Mouse (Mus musculus): ENCODE results near the gene Dock2.

Dock2 gene

DNA sequence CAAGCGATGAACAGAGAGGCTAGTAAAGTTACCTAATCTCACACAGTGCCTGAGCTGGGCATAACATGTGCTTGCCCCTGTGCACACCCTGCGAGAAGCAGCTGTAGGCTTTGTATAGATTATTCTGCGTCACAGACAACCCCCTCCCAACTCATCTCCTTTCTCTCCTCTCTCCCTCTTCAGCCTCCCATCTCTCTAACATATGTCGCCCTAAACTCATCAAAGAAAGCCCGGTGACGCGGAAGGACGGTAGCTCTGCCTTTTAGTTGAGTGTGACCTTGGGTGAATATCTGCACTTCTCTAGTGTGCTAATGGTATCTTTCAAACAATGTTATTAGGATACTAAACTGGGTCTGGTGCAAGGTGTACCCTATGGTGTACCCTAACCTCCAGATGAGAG is 13.7 kb downstream of the Dock2 start:
- DNase-seq (ENCODE audit: low spot score in 2 of 2), result no peak

DNA sequence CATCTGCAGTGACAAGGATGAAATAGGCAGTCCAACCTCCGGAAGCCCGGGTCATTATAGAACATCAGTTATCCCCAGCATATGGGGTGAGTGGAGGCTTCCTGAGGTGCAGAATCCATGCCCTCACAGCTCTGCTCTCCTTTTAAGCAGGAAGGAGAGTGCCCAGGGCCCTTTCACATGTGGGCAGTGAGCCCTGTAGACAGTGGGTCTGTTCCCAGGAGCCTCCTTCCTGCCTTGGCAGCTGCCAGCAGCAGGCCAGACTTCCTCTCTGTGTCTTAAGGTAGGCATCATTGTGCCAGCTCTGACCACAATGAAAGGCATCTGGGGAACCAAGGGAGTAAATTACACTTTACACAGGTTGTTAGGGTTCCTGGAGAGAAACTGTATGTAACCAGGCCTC is 14.3 kb downstream of the Dock2 start:
- DNase-seq (ENCODE audit: low spot score in 2 of 2), result no peak

DNA sequence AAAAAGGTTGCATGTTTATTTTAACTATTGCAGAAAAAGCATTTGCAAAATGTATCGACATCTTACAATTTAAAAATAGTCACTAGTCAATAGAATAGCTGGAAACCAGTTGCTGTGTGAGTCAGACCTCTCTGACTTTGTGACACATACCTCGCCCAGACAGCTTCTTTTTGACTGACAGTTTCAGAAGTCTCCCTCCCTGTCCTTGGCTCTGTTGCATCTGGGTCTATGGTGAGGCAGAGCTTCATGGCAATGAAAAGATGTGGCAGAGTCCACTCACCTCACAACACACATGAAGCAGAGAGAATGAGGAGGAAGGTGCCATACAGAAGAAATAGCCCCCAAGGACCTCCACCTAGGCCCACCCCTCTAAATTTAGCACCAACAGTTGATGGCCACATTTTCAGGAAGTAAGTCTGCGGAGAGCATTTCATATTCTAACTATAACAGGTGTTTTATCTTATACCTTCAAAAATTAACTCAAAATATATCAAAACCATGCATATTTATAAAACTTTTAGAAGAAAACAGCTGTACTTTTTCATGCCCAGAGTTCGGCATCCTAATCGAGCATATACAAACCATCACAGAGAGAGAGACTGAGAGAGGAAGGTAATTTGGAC is 19.8 kb downstream of the Dock2 start:
- no peak for DNase-seq (ENCODE audit: low spot score in 2 of 2)

DNA sequence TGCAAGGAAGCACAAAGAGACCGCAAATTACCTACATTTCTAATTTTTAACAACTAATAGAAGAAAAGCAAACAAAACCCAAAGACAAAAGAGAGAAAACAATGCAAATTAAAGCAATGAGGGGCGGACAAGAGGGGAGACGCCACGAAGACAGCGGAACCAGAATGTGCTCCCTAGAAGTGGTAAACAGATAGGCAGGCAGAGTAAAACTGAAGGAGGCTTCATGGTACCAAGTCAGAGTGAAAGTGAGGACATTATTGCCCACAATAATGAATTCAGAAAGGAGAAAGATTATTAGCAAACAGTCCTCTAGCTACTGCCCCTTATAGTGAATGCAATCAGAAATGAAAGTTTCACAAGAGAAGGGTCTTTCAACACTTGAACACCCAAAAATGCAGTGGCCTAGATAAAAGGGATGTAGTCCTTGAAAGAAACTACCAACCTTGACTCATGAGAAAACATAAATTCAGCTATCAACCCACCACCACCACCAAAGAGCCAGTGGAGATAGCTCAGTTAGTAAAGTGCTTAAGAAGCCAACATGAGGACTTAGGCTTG is 21.0 kb downstream of the Dock2 start:
- DNase-seq (ENCODE audit: low spot score in 2 of 2), result no peak

DNA sequence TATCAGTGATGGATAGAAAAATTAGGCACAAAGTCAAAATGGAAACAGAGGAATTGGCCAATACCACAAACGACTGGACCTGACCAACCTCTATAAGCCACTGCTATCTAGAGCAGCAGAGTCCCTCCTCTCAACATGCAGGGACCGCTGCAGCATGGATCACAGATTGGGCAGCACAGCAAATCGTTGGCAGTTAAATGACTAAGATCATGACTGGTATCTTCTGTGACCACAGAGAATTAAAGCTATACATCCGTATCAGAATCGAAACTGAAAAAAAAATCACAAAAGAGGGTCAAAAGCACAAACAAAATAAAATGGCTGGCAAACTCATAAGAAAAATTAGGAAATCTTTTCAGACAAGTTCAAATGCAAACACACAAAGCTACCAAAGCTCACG is 21.6 kb downstream of the Dock2 start:
- no peak for DNase-seq (ENCODE audit: low spot score in 2 of 2)

DNA sequence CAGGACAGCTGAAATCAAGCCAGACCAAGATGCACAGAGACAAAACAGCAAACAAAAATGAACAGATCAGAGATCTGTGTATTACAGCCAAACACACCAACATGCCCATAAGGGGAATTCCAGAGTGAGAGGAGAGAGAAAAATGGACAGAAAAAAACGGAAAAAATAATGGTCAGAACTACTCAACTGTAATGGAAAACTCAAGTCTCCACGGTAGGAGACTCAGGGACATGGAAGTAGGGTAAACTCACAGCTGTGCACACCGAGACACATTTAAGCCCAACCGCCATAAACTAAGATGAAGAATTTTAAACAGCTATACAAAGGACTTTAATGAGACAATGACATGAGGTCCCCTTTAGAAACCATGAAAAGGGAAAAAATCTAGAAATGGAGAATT is 24.1 kb downstream of the Dock2 start:
- no peak for DNase-seq (ENCODE audit: low spot score in 2 of 2)

DNA sequence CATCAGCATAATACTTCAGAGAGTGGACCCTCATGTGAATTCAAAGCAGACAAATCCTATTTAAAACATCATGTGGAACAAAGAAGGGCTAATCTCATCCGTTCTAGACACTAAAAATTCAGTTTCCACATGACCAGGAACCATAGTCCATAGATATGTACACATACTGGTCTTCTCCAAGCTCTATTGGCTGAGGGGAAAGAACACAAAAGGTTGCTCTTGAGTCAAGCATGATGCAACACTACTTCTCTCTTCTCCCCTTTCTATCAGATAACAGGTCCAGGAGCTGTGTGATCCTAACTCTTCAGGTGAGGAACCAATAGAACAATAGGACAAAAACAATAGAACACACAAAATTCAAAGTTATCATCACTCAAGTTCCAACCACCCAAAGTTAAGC is 42.6 kb downstream of the Dock2 start:
- no peak for DNase-seq (ENCODE audit: low spot score in 2 of 2)

DNA sequence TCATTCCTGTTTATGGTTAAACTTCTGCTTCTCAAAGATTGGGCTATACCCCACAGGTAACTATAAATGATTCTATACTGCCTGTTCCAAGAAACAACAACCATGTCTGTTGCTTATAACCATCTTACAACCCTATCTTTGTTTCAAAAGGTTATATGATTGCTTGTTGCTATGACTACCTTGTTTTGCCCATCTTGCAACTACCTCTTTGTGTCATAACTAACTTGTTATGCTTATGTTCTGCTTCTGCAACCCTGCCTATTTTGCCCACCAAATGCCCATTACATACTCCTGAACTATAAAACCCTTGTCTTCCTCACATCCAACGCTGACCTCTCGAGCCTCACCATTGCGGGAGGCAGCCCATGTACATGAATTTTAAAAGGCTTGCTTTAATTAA is 43.9 kb downstream of the Dock2 start:
- no peak for DNase-seq (ENCODE audit: low spot score in 2 of 2)

DNA sequence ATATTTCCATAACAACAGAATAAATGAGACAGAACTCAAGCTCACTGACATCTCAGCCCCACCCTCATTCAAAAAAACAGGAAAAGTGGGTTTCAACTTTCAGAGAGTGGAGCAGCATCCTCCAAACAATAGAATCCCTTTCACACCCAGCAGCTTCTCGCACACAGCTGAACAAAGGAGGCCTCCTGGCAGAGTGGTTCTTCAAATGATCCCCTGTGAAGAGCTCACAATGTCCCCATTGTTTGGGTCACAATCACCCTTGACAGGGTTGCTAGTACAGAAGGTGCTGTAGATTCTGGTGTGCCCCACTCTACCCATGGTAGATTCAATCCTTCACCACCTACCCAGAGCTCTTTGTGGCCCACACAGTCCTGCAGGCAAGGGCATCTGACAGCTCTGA is 44.7 kb downstream of the Dock2 start:
- no peak for DNase-seq (ENCODE audit: low spot score in 2 of 2)

DNA sequence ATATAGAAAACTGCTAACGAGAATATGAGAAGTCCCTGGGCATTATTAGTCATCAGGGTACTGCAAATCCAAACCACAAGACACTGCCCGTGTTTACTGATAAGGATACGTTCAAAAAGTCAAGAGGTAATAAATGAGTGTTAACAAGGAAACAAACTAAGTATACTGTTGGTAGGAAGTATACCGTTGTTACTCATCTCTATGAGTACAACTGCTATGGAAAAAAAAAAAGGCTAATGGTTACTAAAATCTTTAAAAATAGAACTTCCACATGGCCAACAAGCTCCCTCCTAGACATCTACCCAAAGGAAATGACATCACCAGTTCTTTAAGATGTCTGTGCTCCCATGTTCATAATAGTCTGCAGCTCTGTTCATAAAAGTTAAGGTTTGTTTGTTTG is 46.5 kb downstream of the Dock2 start:
- no peak for DNase-seq (ENCODE audit: low spot score in 2 of 2)

DNA sequence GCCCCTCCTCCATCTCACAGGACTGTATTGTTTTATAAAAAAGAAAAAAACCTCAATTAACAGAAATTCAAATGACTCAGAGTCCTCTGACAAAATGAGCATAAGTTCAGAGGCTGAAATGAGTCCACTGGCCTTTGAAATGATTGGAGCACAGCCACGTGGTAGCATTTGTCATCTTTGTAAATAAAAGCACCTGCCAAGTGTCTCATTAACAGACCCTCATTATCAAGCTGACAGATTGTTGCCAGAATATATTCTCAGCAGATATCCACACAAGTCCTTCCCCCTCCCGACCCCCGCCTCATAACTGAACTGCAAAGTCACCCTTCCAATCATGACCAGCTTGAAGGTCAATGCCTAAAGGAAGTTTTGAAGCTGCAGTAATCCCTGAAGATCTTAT is 49.7 kb downstream of the Dock2 start:
- no peak for DNase-seq (ENCODE audit: low spot score in 2 of 2)

DNA sequence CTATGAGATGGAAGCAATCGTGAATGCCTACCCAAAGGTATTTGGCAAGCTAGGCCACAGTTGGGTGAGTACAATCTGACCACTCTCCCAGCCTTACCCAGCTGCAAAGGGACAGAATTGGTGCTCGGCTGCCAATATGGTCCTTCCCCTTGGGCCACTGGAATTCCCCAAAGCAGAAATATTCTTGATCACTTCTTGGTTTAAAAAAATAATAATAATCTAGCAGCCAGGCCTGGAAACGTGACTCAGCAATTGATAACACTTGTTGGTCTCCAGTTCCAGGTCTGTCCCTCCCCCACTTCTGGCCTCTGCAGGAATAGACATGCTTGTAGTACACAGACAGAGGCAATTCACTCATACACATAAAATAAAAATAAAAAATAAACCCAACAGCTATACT is 56.2 kb downstream of the Dock2 start:
- no peak for DNase-seq (ENCODE audit: low spot score in 2 of 2)

DNA sequence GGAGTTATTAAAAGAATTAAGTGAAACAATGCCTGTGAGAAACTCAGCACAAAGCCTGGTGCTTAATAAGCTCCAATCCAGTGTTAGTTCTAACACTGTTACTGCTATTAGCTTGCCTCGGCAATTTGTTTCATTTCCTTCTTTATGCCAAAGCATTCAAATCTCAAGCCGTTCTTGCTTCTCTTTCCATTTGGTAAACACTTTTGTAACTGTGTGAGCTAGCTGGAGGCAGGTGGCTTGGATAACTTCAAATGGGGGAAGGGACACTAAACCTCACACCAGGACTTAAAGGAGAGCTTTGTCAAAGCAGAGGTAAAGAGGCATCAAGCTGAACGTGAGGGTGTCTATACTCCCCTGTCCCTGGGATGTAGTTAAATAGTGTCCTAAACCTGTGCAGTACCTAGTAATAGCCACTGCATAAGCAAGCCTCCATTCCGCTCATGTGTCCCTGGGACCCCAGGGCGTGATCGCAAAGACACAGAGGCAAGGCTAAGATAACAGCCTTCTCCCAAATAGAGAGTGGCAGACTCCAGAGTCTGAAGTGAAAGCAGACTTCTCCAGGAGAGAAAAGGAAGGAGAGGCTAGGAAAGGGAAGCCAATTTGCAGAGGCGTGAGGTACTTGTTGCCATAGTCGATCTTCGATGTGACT is 56.9 kb downstream of the Dock2 start:
- DNase-seq (ENCODE audit: low spot score in 2 of 2), result no peak

DNA sequence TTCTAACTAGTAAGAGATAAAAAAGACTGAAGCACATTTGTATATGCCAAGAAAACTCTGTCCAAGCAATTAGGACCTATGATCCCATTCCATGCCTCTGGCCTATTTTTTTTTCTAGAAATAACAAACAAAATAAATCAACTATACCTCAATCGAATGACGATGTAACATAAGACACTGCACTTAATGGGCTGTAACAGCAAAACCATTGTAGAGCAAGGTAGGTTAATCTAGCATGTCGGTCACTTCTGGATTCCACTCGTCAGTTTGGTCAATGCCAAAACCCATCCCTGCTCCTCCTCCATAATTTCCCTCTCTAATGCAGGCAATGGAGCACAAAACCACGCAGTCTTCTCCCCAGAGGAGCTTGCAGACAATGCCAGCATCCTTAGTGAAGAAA is 70.3 kb downstream of the Dock2 start:
- no peak for DNase-seq (ENCODE audit: low spot score in 2 of 2)

DNA sequence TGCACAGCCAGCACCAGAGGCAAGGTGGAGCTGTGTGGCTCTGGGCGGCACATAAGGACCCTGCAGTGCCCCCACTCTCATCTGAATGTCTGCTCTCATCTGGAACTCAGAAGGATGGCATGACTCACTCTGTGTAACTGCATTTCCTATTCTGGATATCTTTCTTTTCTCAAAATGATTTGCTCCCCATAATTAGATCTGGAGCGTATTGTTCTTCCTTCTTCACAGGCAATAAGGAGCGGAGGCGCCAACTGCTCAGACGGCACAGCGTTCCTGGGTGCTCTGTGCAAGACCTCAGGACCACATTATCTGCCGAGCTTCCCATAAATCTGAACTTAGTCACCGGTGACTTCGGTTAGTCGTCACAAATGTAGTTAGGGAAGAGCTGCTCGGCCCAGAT is 75.4 kb downstream of the Dock2 start:
- DNase-seq (ENCODE audit: low spot score in 2 of 2), result no peak

DNA sequence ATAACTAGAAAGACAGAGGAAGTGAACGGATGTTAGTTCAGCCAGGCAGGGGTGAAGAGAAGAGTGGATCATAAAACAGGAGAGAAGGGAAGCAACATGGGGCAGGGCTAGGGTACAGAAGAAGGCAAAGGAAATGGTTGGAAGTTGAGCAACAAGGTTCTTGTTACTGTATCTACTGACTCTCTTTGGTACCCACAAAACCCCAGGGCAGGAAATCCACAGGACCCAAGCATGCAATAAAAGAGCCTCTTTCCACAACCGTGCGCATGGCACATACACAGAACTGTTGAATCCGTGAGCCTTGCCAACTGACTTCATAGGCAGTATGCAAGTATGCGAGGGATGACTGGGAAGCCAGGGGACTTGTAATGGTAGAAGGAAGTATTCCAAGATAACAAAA is 76.3 kb downstream of the Dock2 start:
- no peak for DNase-seq (ENCODE audit: low spot score in 2 of 2)

DNA sequence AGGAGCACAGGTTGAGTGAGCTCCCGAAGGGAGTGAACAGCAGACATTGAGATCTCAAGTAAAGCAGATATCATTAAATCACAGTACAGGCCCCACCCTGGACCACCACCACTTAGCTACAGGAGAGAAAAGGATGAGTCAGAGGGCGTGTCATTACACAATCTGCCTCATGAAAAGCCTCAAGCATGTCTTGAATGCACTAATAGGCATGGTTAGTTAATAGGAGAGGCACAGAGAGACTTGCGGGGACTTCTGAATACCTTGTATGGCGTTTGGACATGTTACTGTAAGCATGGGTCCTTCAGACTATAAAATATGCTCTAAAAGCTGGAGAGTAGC is 78.6 kb downstream of the Dock2 start:
- no peak for DNase-seq (ENCODE audit: low spot score in 2 of 2)

DNA sequence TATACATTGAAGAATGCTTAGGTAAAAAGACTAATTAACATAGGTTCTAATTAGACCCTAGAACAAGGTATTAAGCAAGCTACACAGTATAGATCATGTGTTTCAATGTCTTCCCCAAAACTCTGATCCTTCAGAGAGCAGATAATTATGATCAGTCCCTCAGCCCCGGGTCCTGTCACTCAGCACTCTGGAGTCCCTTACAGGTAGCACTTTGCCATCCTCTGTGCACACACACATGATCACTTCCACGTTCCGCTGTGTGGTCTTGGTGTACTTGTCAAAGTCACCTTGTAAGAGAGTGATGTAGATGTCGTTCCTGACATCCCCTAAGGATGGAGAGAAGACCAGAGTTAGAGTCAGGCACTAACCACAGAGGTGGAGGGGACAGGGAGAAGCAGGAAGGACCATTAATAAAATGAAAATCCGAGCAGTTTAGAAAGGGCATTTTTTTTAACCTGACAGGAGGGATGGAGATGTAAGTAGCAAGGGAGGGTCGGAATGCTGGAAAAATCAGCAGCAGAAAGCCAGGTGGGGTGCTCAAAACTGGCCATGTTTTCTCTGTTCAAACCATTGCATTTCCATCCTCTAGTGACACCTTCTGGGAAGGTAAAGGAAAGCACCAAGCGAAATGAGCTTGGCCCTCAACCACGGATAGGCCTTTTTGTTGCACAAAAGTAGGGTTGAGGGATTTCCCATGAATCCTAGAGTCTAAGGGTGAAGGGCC is 79.1 kb downstream of the Dock2 start:
- DNase-seq (ENCODE audit: low spot score in 2 of 2), result no peak

DNA sequence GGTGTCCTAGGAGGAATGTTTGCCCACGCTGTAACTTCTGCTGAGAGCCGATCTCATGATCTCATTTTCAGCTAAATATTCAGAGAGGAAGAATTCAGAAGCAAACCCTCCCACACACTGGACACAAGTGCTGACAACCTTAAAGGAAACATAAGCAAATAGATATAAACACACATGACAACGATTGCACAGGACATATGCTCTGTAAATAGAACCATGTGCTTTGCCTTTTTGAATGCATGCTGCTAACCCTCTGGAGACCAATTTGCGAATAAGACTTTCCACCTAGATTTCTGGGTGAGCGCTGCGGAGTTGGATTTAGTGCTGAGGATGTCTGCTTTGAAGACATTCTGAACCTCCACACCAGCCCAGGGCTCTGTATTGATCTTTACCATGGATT is 79.8 kb downstream of the Dock2 start:
- no peak for DNase-seq (ENCODE audit: low spot score in 2 of 2)

DNA sequence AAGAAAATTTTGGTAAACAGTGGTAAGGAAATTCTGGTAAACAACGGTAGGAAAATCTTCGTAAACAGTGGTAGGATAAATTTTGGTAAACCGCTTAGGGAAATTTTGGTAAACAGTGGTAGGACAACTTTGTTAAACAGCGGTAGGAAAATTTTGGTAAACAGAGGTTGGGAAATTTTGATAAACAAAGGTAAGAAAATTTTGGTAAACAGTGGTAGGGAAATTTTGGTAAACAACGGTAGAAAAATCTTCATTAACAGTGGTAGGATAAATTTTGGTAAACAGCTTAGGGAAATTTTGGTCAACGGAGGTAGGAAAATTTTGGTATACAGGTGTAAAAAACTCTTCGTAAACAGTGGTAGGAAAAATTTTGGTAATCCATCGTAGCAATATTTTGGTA is 101.9 kb downstream of the Dock2 start:
- no peak for DNase-seq (ENCODE audit: low spot score in 2 of 2)

DNA sequence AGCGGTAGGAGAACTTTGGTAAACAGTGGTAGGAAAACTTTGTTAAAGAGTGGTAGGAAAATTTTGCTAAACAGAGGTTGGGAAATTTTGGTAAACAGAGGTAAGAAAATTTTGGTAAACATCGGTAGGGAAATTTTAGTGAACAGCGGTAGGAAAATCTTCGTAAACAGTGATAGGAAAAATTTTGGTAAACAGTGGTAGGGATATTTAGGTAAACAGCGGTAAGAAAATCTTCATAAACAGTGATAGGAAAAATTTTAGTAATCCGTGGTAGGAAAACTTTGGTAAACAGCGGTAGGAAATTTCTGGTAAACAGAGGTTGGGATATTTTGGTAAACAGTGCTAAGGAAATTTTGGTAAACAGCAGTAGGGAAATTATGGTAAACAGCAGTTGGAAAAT is 239.1 kb downstream of the Dock2 start:
- DNase-seq (ENCODE audit: low spot score in 2 of 2), result no peak

DNA sequence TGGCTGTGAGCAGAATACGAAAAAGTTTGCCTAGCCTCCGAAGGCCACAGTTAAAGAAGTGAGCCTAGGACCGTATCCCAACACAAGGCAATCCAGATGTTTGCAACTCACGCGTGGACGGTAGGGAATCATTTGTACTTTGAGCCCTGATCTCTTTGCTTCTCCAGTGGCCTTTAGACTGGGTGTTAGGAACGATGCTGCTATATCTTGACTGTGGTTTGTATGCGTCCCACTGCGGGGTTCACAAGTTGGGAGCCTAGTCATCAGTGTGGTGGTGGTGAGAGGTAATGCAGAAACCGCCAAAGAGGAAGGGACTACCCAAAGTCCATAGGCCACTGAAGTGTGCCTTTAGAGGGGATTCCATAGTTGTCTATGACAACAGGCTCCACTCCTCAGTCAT is 251.6 kb downstream of the Dock2 start:
- DNase-seq (ENCODE audit: low spot score in 2 of 2), result no peak

DNA sequence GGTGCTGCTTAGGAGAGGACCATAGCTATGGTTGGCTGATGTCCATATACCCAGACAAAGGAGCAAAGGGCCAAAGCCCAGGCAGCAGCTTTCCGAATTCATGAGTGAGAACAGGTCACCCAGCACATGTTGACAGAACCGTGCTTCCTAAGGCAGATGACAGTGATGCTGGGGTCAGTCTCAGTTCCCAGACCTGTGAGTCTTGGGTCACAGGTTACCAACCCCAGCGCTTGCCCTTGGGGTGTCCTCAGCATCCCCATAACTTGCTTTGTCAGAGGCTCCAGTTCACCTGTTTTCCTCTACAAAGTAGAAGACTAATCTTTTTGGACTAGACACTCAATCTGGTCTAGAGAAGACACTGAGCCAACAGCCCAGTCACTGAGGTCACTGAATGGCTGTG is 252.7 kb downstream of the Dock2 start:
- no peak for DNase-seq (ENCODE audit: low spot score in 2 of 2)
